Mouse (Mus musculus): Measurements from ENCODE around the gene Olfr1094. TPM values are rescaled to one million over a fixed set of nuclear protein-coding genes. Genes with fewer than 3 reads are reported as not detected.

Gene Olfr1094
- not detected for polyA plus RNA-seq (2017; shearing (Covaris generic))

GRCm38 (mm10) chr2:86824363-86824762 is at the start of gene Olfr1094:
TSS of gene Olfr1094 (plus strand) at chr2:86824663.

GRCm38 (mm10) chr2:86782179-86782578 is 42.3 kb upstream of the Olfr1094 start, which contains the start of gene Olfr1093:
TSS of gene Olfr1093 (plus strand) at chr2:86782479.

GRCm38 (mm10) chr2:86809918-86810317 is 14.5 kb upstream of the Olfr1094 start, which contains the start of gene Olfr141:
TSS of gene Olfr141 (minus strand) at chr2:86810018.

GRCm38 (mm10) chr2:86851596-86851995 is 27.1 kb downstream of the Olfr1094 start, which contains the start of gene Olfr1095:
TSS of gene Olfr1095 (minus strand) at chr2:86851696.

GRCm38 (mm10) chr2:86874702-86875101 is 50.2 kb downstream of the Olfr1094 start, which contains the start of gene Gm13723:
TSS of gene Gm13723 (minus strand) at chr2:86874802.

Other genes starting within 250 kb of the Olfr1094 start
- gene Olfr1082, start 225.7 kb upstream of the Olfr1094 start, polyA plus RNA-seq (2017; shearing (Covaris generic)): 0.30 TPM
- gene Olfr1084, start 184.9 kb upstream of the Olfr1094 start, polyA plus RNA-seq (2017; shearing (Covaris generic)): not detected
- not detected for gene Olfr1085, start 162.6 kb upstream of the Olfr1094 start, polyA plus RNA-seq (2017; shearing (Covaris generic))
- gene Olfr1086, start 144.6 kb upstream of the Olfr1094 start, polyA plus RNA-seq (2017; shearing (Covaris generic)): 0.37 TPM
- gene Olfr1087, start 126.3 kb upstream of the Olfr1094 start, polyA plus RNA-seq (2017; shearing (Covaris generic)): not detected
- gene Olfr1089, start 91.0 kb upstream of the Olfr1094 start, polyA plus RNA-seq (2017; shearing (Covaris generic)): not detected
- not detected for gene Olfr1090, start 65.7 kb upstream of the Olfr1094 start, polyA plus RNA-seq (2017; shearing (Covaris generic))
- gene Olfr1093, start 42.2 kb upstream of the Olfr1094 start, polyA plus RNA-seq (2017; shearing (Covaris generic)): not detected
- gene Olfr141, start 14.6 kb upstream of the Olfr1094 start, polyA plus RNA-seq (2017; shearing (Covaris generic)): not detected
- not detected for gene Olfr1095, start 27.0 kb downstream of the Olfr1094 start, polyA plus RNA-seq (2017; shearing (Covaris generic))
- not detected for gene Gm13723, start 50.1 kb downstream of the Olfr1094 start, polyA plus RNA-seq (2017; shearing (Covaris generic))
- gene Olfr1097, start 67.6 kb downstream of the Olfr1094 start, polyA plus RNA-seq (2017; shearing (Covaris generic)): not detected
- not detected for gene Olfr1098, start 99.9 kb downstream of the Olfr1094 start, polyA plus RNA-seq (2017; shearing (Covaris generic))
- gene Olfr1099, start 136.0 kb downstream of the Olfr1094 start, polyA plus RNA-seq (2017; shearing (Covaris generic)): not detected
- not detected for gene Olfr1100, start 155.3 kb downstream of the Olfr1094 start, polyA plus RNA-seq (2017; shearing (Covaris generic))
- gene Olfr1101, start 166.6 kb downstream of the Olfr1094 start, polyA plus RNA-seq (2017; shearing (Covaris generic)): not detected
- gene Olfr1102, start 173.7 kb downstream of the Olfr1094 start, polyA plus RNA-seq (2017; shearing (Covaris generic)): not detected
- gene Olfr1104, start 202.4 kb downstream of the Olfr1094 start, polyA plus RNA-seq (2017; shearing (Covaris generic)): not detected
- 0.14 TPM for gene Olfr1105, start 211.9 kb downstream of the Olfr1094 start, polyA plus RNA-seq (2017; shearing (Covaris generic))
- not detected for gene Olfr1106, start 227.6 kb downstream of the Olfr1094 start, polyA plus RNA-seq (2017; shearing (Covaris generic))

Measured in naive thymus-derived CD4-positive, alpha-beta T cell, adult 5 months (primary cell).